Mouse (Mus musculus): ENCODE results near the gene Nhp2. TPM values are rescaled to one million over a fixed set of nuclear protein-coding genes. Genes with fewer than 3 reads are reported as not detected.

Gene Nhp2
- polyA plus RNA-seq, 1 experiment from 2014 or later, result 122 TPM

- H3K36me3 ChIP-seq, result peaks cover 94% of the 10 kb centered on the region
- H3K9me3 ChIP-seq, result no peaks in the 10 kb centered on the region
- WGBS, result 86% methylated on average over 7 of the region's 7 CpGs
- no peak for ATAC-seq (ENCODE audit: low FRiP score, low read depth)
- no peak overlapping the region for H3K4me3 ChIP-seq
- no peak overlapping the region for H3K4me2 ChIP-seq (replicated peaks)
- no peaks in the 10 kb centered on the region for H3K27me3 ChIP-seq (replicated peaks)
- H3K9ac ChIP-seq, result no peak overlapping the region
- H3K27ac ChIP-seq, result no peak overlapping the region
- no peaks in the 10 kb centered on the region for H3K4me1 ChIP-seq
Measured at GRCm38 (mm10) chr11:51591168-51591567, 28.4 kb upstream of the Nhp2 start.

- Histone ChIP-seq H3K9ac (no peak overlapping the region), H3K9me3 (no peaks in the 10 kb centered on the region), H3K36me3 (peaks cover 94% of the 10 kb centered on the region), H3K4me1 (no peaks in the 10 kb centered on the region), H3K27ac (no peak overlapping the region), H3K27me3 (replicated peaks) (no peaks in the 10 kb centered on the region), H3K4me2 (replicated peaks) (no peak overlapping the region), H3K4me3 (no peak overlapping the region)
- WGBS, result 94% methylated on average over 7 of the region's 7 CpGs
- ATAC-seq (ENCODE audit: low FRiP score, low read depth), result no peak
Measured at GRCm38 (mm10) chr11:51591915-51592314, 27.6 kb upstream of the Nhp2 start.

GRCm38 (mm10) chr11:51593368-51593767 lies 26.2 kb upstream of the Nhp2 start:
- 92% methylated on average over 4 of the region's 4 CpGs for WGBS
- H3K9ac ChIP-seq, result no peak overlapping the region
- H3K9me3 ChIP-seq, result no peaks in the 10 kb centered on the region
- peaks cover 98% of the 10 kb centered on the region for H3K36me3 ChIP-seq
- no peak overlapping the region for H3K27ac ChIP-seq
- ATAC-seq (ENCODE audit: low FRiP score, low read depth), result no peak
- no peaks in the 10 kb centered on the region for H3K27me3 ChIP-seq (replicated peaks)
- no peak overlapping the region for H3K4me3 ChIP-seq
- H3K4me1 ChIP-seq, result no peaks in the 10 kb centered on the region
- no peak overlapping the region for H3K4me2 ChIP-seq (replicated peaks)

GRCm38 (mm10) chr11:51593849-51594248 lies 25.7 kb upstream of the Nhp2 start:
- no peak overlapping the region for H3K4me2 ChIP-seq (replicated peaks)
- 93% methylated on average over 6 of the region's 6 CpGs for WGBS
- no peaks in the 10 kb centered on the region for H3K27me3 ChIP-seq (replicated peaks)
- no peaks in the 10 kb centered on the region for H3K4me1 ChIP-seq
- H3K27ac ChIP-seq, result no peak overlapping the region
- H3K9ac ChIP-seq, result no peak overlapping the region
- H3K9me3 ChIP-seq, result no peaks in the 10 kb centered on the region
- peaks cover 99% of the 10 kb centered on the region for H3K36me3 ChIP-seq
- no peak for ATAC-seq (ENCODE audit: low FRiP score, low read depth)
- H3K4me3 ChIP-seq, result no peak overlapping the region

- no peak overlapping the region for H3K9ac ChIP-seq
- peaks cover 99% of the 10 kb centered on the region for H3K36me3 ChIP-seq
- ATAC-seq (ENCODE audit: low FRiP score, low read depth), result no peak
- H3K27me3 ChIP-seq (replicated peaks), result no peaks in the 10 kb centered on the region
- no peak overlapping the region for H3K4me2 ChIP-seq (replicated peaks)
- H3K9me3 ChIP-seq, result no peaks in the 10 kb centered on the region
- H3K4me3 ChIP-seq, result no peak overlapping the region
- 84% methylated on average over 3 of the region's 3 CpGs for WGBS
- no peak overlapping the region for H3K27ac ChIP-seq
- no peaks in the 10 kb centered on the region for H3K4me1 ChIP-seq
Measured at GRCm38 (mm10) chr11:51594715-51595350, 24.7 kb upstream of the Nhp2 start.

GRCm38 (mm10) chr11:51595459-51596083 lies 24.0 kb upstream of the Nhp2 start:
- peaks cover 100% of the 10 kb centered on the region for H3K36me3 ChIP-seq
- WGBS, result 90% methylated on average over 1 of the region's 1 CpGs
- ATAC-seq (ENCODE audit: low FRiP score, low read depth), result no peak
- H3K4me3 ChIP-seq, result no peak overlapping the region
- H3K4me2 ChIP-seq (replicated peaks), result no peak overlapping the region
- no peak overlapping the region for H3K9ac ChIP-seq
- no peaks in the 10 kb centered on the region for H3K27me3 ChIP-seq (replicated peaks)
- H3K9me3 ChIP-seq, result no peaks in the 10 kb centered on the region
- no peak overlapping the region for H3K27ac ChIP-seq
- no peaks in the 10 kb centered on the region for H3K4me1 ChIP-seq

- Histone ChIP-seq H3K27me3 (replicated peaks) (no peaks in the 10 kb centered on the region), H3K9ac (no peak overlapping the region), H3K27ac (no peak overlapping the region), H3K36me3 (peaks cover 100% of the 10 kb centered on the region), H3K4me3 (no peak overlapping the region), H3K4me2 (replicated peaks) (no peak overlapping the region), H3K9me3 (no peaks in the 10 kb centered on the region), H3K4me1 (peaks cover 6% of the 10 kb centered on the region)
- 81% methylated on average over 2 of the region's 2 CpGs for WGBS
- no peak for ATAC-seq (ENCODE audit: low FRiP score, low read depth)
Measured at GRCm38 (mm10) chr11:51597553-51597952, 22.0 kb upstream of the Nhp2 start.

- H3K27ac ChIP-seq, result no peak overlapping the region
- peak overlapping the region; percentile 17; the same call in 1 of the 2 replicates for H3K9ac ChIP-seq
- H3K27me3 ChIP-seq (replicated peaks), result no peaks in the 10 kb centered on the region
- ATAC-seq (ENCODE audit: low FRiP score, low read depth), result no peak
- 93% methylated on average over 3 of the region's 3 CpGs for WGBS
- no peaks in the 10 kb centered on the region for H3K9me3 ChIP-seq
- H3K4me1 ChIP-seq, result peaks cover 28% of the 10 kb centered on the region
- H3K4me2 ChIP-seq (replicated peaks), result 0 out of 2 replicates have a peak overlapping the region, but pooled peaks have one; percentile 1
- H3K4me3 ChIP-seq, result no peak overlapping the region
- peaks cover 80% of the 10 kb centered on the region for H3K36me3 ChIP-seq
Measured at GRCm38 (mm10) chr11:51602253-51602652, 17.3 kb upstream of the Nhp2 start.

GRCm38 (mm10) chr11:51605602-51606446 lies 13.7 kb upstream of the Nhp2 start:
- peak; percentile 57 for ATAC-seq (ENCODE audit: low FRiP score, low read depth)
- Histone ChIP-seq H3K4me3 (peak overlapping the region; percentile 100), H3K27ac (peak overlapping the region; percentile 93), H3K4me2 (replicated peaks) (peak overlapping the region; percentile 91), H3K36me3 (peaks cover 44% of the 10 kb centered on the region), H3K4me1 (peaks cover 28% of the 10 kb centered on the region), H3K9ac (peak overlapping the region; percentile 100), H3K9me3 (no peaks in the 10 kb centered on the region), H3K27me3 (replicated peaks) (no peaks in the 10 kb centered on the region)
- under 1% methylated on average over 81 of the region's 81 CpGs for whole genome bisulfite sequencing

- Histone ChIP-seq H3K9me3 (no peaks in the 10 kb centered on the region), H3K4me1 (peaks cover 28% of the 10 kb centered on the region), H3K4me2 (replicated peaks) (peak within 1 kb of the TSS; percentile 91), H3K9ac (peak within 1 kb of the TSS; percentile 100), H3K27ac (peak within 1 kb of the TSS; percentile 93), H3K36me3 (peaks cover 37% of the 10 kb centered on the region), H3K4me3 (peak within 1 kb of the TSS; percentile 100), H3K27me3 (replicated peaks) (no peaks in the 10 kb centered on the region)
- WGBS, result under 1% methylated on average over 86 of the region's 91 CpGs
- ATAC-seq (ENCODE audit: low FRiP score, low read depth), result peak; percentile 96
Measured at GRCm38 (mm10) chr11:51606447-51607095, 13.0 kb upstream of the Nhp2 start, which contains the start of gene Hnrnpab. Gene Hnrnpab, minus strand, starts transcription at chr11:51606847.

- peaks cover 25% of the 10 kb centered on the region for H3K4me1 ChIP-seq
- 11% methylated on average over 15 of the region's 15 CpGs for WGBS
- ATAC-seq (ENCODE audit: low FRiP score, low read depth), result peak; percentile 75
Measured at GRCm38 (mm10) chr11:51607096-51607738, 12.3 kb upstream of the Nhp2 start.

More at GRCm38 (mm10) chr11:51607096-51607738, 12.3 kb upstream of the Nhp2 start:
- H3K9me3 ChIP-seq, result no peaks in the 10 kb centered on the region
- peak overlapping the region; percentile 66 for H3K4me2 ChIP-seq (replicated peaks)
- peaks cover 30% of the 10 kb centered on the region for H3K36me3 ChIP-seq
- H3K27me3 ChIP-seq (replicated peaks), result no peaks in the 10 kb centered on the region
- peak overlapping the region; percentile 100 for H3K4me3 ChIP-seq
- peak overlapping the region; percentile 64 for H3K9ac ChIP-seq
- peak overlapping the region; percentile 80 for H3K27ac ChIP-seq
